18 mouse cellular contexts compared by ENCODE assay signal in genomic region chr5:8063207-8063606, GRCm38 (mm10). TPM values are rescaled to one million over a fixed set of nuclear protein-coding genes. Genes with fewer than 3 reads are reported as not detected.
DNase-seq lines count a peak whose midpoint lies in the region; ATAC-seq and TF ChIP-seq lines count a peak whose summit lies in the region.
"Had no signal": no experiment of that assay in that cellular context is flagged by ENCODE, and none has a peak within 500 bp of the region (broad histone marks: within the 10 kb centered on the region; RNA-seq: fewer than 3 reads in every experiment).

No protein-coding gene starts in this region.

- no peak overlapping the region for H3K4me3 ChIP-seq in stomach, embryonic 14.5 days (ENCODE audit: low read depth, low read length)
- H3K4me3 ChIP-seq in stomach, postnatal 0 days (ENCODE audit: low read depth, low read length) = no peak overlapping the region
- H3K4me3 ChIP-seq in liver, embryonic 16.5 days (ENCODE audit: low read depth, low read length) = no peak overlapping the region
- H3K4me3 ChIP-seq: heart, embryonic 10.5 days; limb, embryonic 13.5 days had no signal

- H3K27me3 ChIP-seq in stomach, embryonic 14.5 days (ENCODE audit: control insufficient read depth, insufficient read depth, low read length) = no peaks in the 10 kb centered on the region
- H3K27me3 ChIP-seq in stomach, postnatal 0 days (ENCODE audit: control insufficient read depth, insufficient read depth, low read length) = no peaks in the 10 kb centered on the region
- H3K27me3 ChIP-seq in liver, embryonic 16.5 days (ENCODE audit: control insufficient read depth, insufficient read depth, low read depth, low read length) = no peaks in the 10 kb centered on the region
- H3K27me3 ChIP-seq: limb, embryonic 13.5 days had no signal

- peak; percentile 71; the same call in 1 of the 2 replicates for ATAC-seq in stomach, embryonic 14.5 days (ENCODE audit: insufficient number of reproducible peaks, insufficient read depth, low FRiP score, low read depth)
- no peak for ATAC-seq in stomach, postnatal 0 days (ENCODE audit: low FRiP score, low TSS enrichment)
- peak; percentile 96 for ATAC-seq in erythroid progenitor cell, adult 5-6 weeks (replicated peaks; ENCODE audit: low FRiP score, poor library complexity, severe bottlenecking)
- ATAC-seq in liver, embryonic 16.5 days (ENCODE audit: low read depth) = peak; percentile 99
- ATAC-seq: hindbrain, postnatal 0 days; lung, postnatal 0 days had no signal

- no peak for TF ChIP-seq CTCF in stomach, postnatal 0 days (IDR thresholded peaks at IDR 0.05; ENCODE audit: low read depth)

- DNase-seq in stomach, postnatal 0 days (ENCODE audit: low spot score) = no peak
- DNase-seq in adipocyte (ENCODE audit: low spot score) = no peak
- no peak for DNase-seq in retina, postnatal 1 day
- DNase-seq in gastrocnemius, postnatal 25 days = no peak
- DNase-seq: adrenal gland, adult 2 months; cerebellum, adult 2 months; gastrocnemius, postnatal 10 days; heart, postnatal 4 days; kidney, adult 8-10 months; kidney, postnatal 4 days; right cerebral cortex, postnatal 25 days had no signal

- no peak for TF ChIP-seq EP300 in stomach, postnatal 0 days (optimal IDR thresholded peaks at IDR 0.05)

- H3K36me3 ChIP-seq in stomach, embryonic 14.5 days (ENCODE audit: control insufficient read depth, insufficient read depth, low read length) = peaks cover 63% of the 10 kb centered on the region
- peaks cover 33% of the 10 kb centered on the region for H3K36me3 ChIP-seq in stomach, postnatal 0 days (ENCODE audit: control insufficient read depth, insufficient read depth, low read length)
- peaks cover 51% of the 10 kb centered on the region for H3K36me3 ChIP-seq in liver, embryonic 16.5 days (ENCODE audit: control insufficient read depth, insufficient read depth)

- H3K4me2 ChIP-seq in stomach, embryonic 14.5 days (replicated peaks; ENCODE audit: low read depth, low read length) = no peak overlapping the region
- no peak overlapping the region for H3K4me2 ChIP-seq in stomach, postnatal 0 days (replicated peaks; ENCODE audit: low read depth)
- H3K4me2 ChIP-seq in liver, embryonic 16.5 days (ENCODE audit: low read depth, low read length) = peak overlapping the region; percentile 36; the same call in 1 of the 2 replicates
- H3K4me2 ChIP-seq: limb, embryonic 13.5 days had no signal

- 78% methylated on average over 6 of the region's 6 CpGs for WGBS in stomach, embryonic 14.5 days
- 78% methylated on average over 6 of the region's 6 CpGs for WGBS in stomach, postnatal 0 days
- WGBS in liver, embryonic 16.5 days (ENCODE audit: insufficient replicate concordance) = 19% methylated on average over 6 of the region's 6 CpGs

- H3K9me3 ChIP-seq in stomach, embryonic 14.5 days (ENCODE audit: control insufficient read depth, low read depth, low read length) = no peaks in the 10 kb centered on the region
- H3K9me3 ChIP-seq in stomach, postnatal 0 days (ENCODE audit: control insufficient read depth, low read length) = no peaks in the 10 kb centered on the region
- H3K9me3 ChIP-seq in liver, embryonic 16.5 days (replicated peaks; ENCODE audit: control insufficient read depth, low read length) = no peaks in the 10 kb centered on the region
- H3K9me3 ChIP-seq: heart, embryonic 10.5 days; limb, embryonic 13.5 days had no signal

- H3K27ac ChIP-seq in stomach, embryonic 14.5 days (ENCODE audit: low read length) = no peak overlapping the region
- H3K27ac ChIP-seq in stomach, postnatal 0 days (replicated peaks) = no peak overlapping the region
- peak overlapping the region; percentile 51; the same call in 1 of the 2 replicates for H3K27ac ChIP-seq in liver, embryonic 16.5 days (ENCODE audit: low read length)
- H3K27ac ChIP-seq: heart, embryonic 10.5 days; hindbrain, postnatal 0 days; limb, embryonic 13.5 days had no signal

- H3K9ac ChIP-seq in stomach, embryonic 14.5 days (replicated peaks; ENCODE audit: low read depth, low read length) = no peak overlapping the region
- no peak overlapping the region for H3K9ac ChIP-seq in stomach, postnatal 0 days (ENCODE audit: low read length)
- H3K9ac ChIP-seq in liver, embryonic 16.5 days (ENCODE audit: low read depth, low read length) = no peak overlapping the region
- H3K9ac ChIP-seq: limb, embryonic 13.5 days had no signal

- H3K4me1 ChIP-seq in stomach, embryonic 14.5 days (ENCODE audit: control insufficient read depth, insufficient read depth, low read length) = no peaks in the 10 kb centered on the region
- no peaks in the 10 kb centered on the region for H3K4me1 ChIP-seq in stomach, postnatal 0 days (replicated peaks; ENCODE audit: control insufficient read depth, insufficient read depth)
- H3K4me1 ChIP-seq in liver, embryonic 16.5 days (ENCODE audit: control insufficient read depth, low read depth, low read length) = peaks cover 14% of the 10 kb centered on the region
- H3K4me1 ChIP-seq: limb, embryonic 13.5 days had no signal

RNA-seq across cellular contexts. Expression of gene Sri, which starts 17.3 kb away (rescaled TPM):
- polyA plus RNA-seq in stomach, embryonic 14.5 days (2014; fragmentation: Nextera tagmentation; extraction: Ambion mirVana) = 298 and 299 TPM in 2 replicates
- 396 and 411 TPM in 2 replicates for polyA plus RNA-seq in stomach, postnatal 0 days (2015; fragmentation: Nextera tagmentation; extraction: Ambion mirVana)
- total RNA-seq in erythroid progenitor cell, adult 5-6 weeks (2015; ENCODE audit: low replicate concordance) = 174 and 246 TPM in 2 replicates
- total RNA-seq in erythroid progenitor cell, adult 5-6 weeks (2017; ENCODE audit: low replicate concordance) = 112 and 135 TPM in 2 replicates
- polyA plus RNA-seq in liver, embryonic 16.5 days (2015; fragmentation: Nextera tagmentation; extraction: Ambion mirVana) = 178 and 201 TPM in 2 replicates
- 10 to 100 TPM; 21.6 to 26.6 TPM for total RNA-seq in gastrocnemius, postnatal 25 days (2021)
